In genomic region chr11:117935616-117936015, GRCm38 (mm10) we compare ENCODE assay signal across 9 mouse cellular contexts. TPM values are rescaled to one million over a fixed set of nuclear protein-coding genes. Genes with fewer than 3 reads are reported as not detected.
DNase-seq lines count a peak whose midpoint lies in the region; ATAC-seq lines count a peak whose summit lies in the region.
"Had no signal": no experiment of that assay in that cellular context is flagged by ENCODE, and none has a peak within 500 bp of the region (broad histone marks: within the 10 kb centered on the region; RNA-seq: fewer than 3 reads in every experiment).

No protein-coding gene starts in this region.

- H3K9me3 ChIP-seq in embryonic facial prominence, embryonic 11.5 days (replicated peaks; ENCODE audit: control insufficient read depth, low read length), result no peaks in the 10 kb centered on the region
- no peaks in the 10 kb centered on the region for H3K9me3 ChIP-seq in liver, embryonic 13.5 days (replicated peaks)
- H3K9me3 ChIP-seq in midbrain, embryonic 14.5 days (ENCODE audit: control insufficient read depth, low read length), result no peaks in the 10 kb centered on the region

- H3K27me3 ChIP-seq in embryonic facial prominence, embryonic 11.5 days (ENCODE audit: control insufficient read depth, insufficient read depth, low read length), result no peaks in the 10 kb centered on the region
- peaks cover 38% of the 10 kb centered on the region for H3K27me3 ChIP-seq in liver, embryonic 13.5 days
- H3K27me3 ChIP-seq in midbrain, embryonic 14.5 days (ENCODE audit: control insufficient read depth, insufficient read depth, low read length), result peaks cover 12% of the 10 kb centered on the region

- peak; percentile 65 for DNase-seq in 416B (ENCODE audit: low read depth)
- DNase-seq in embryonic facial prominence, embryonic 11.5 days (ENCODE audit: low spot score), result no peak
- peak; percentile 67 to 74 for DNase-seq in heart, postnatal 10 days
- no peak for DNase-seq in liver, embryonic 13.5 days
- no peak for DNase-seq in thymus, postnatal 25 days
- no peak for DNase-seq in midbrain, embryonic 14.5 days
- DNase-seq in c-Kit-positive CD71-positive TER-119-positive erythroid progenitor cells, embryonic 14.5 days (ENCODE audit: low spot score), result no peak
- DNase-seq in cerebellum, adult 18-20 months, result no peak

- intact Hi-C loops in heart, postnatal 10 days (cut with DNase I), result loop anchor here (1.0 kb wide), 1 partner anchor 23 kb away; no protein-coding TSS in a partner anchor

- H3K27ac ChIP-seq in embryonic facial prominence, embryonic 11.5 days (replicated peaks; ENCODE audit: low read depth, low read length), result no peak overlapping the region
- peak overlapping the region; percentile 2; the same call in 1 of the 2 replicates for H3K27ac ChIP-seq in liver, embryonic 13.5 days
- H3K27ac ChIP-seq in midbrain, embryonic 14.5 days (replicated peaks; ENCODE audit: low read depth, low read length), result no peak overlapping the region
- H3K27ac ChIP-seq: kidney, postnatal 0 days had no signal

- no peak for ATAC-seq in embryonic facial prominence, embryonic 11.5 days (replicated peaks; ENCODE audit: insufficient number of reproducible peaks, low FRiP score, low TSS enrichment, low read depth)
- no peak for ATAC-seq in liver, embryonic 13.5 days (ENCODE audit: low read depth)
- ATAC-seq in midbrain, embryonic 14.5 days (ENCODE audit: low FRiP score, low TSS enrichment), result no peak

- H3K9ac ChIP-seq in embryonic facial prominence, embryonic 11.5 days (replicated peaks; ENCODE audit: low read length), result peak overlapping the region; percentile 20; the same call in 1 of the 2 replicates
- no peak overlapping the region for H3K9ac ChIP-seq in liver, embryonic 13.5 days
- H3K9ac ChIP-seq in midbrain, embryonic 14.5 days (replicated peaks; ENCODE audit: low read length), result no peak overlapping the region

- H3K4me1 ChIP-seq in embryonic facial prominence, embryonic 11.5 days (ENCODE audit: control insufficient read depth, insufficient read depth, low read length), result peaks cover 17% of the 10 kb centered on the region
- H3K4me1 ChIP-seq in liver, embryonic 13.5 days (replicated peaks), result peaks cover 44% of the 10 kb centered on the region
- peaks cover 20% of the 10 kb centered on the region for H3K4me1 ChIP-seq in midbrain, embryonic 14.5 days (ENCODE audit: control insufficient read depth, insufficient read depth, low read length)

- H3K4me2 ChIP-seq in embryonic facial prominence, embryonic 11.5 days (ENCODE audit: low read depth, low read length), result no peak overlapping the region
- no peak overlapping the region for H3K4me2 ChIP-seq in liver, embryonic 13.5 days
- no peak overlapping the region for H3K4me2 ChIP-seq in midbrain, embryonic 14.5 days (ENCODE audit: low read length)

- WGBS in embryonic facial prominence, embryonic 11.5 days, result 57% methylated on average over 9 of the region's 9 CpGs
- 34% methylated on average over 9 of the region's 9 CpGs for WGBS in liver, embryonic 13.5 days (ENCODE audit: insufficient replicate concordance)
- 65% methylated on average over 9 of the region's 9 CpGs for WGBS in midbrain, embryonic 14.5 days

- H3K36me3 ChIP-seq in embryonic facial prominence, embryonic 11.5 days (replicated peaks; ENCODE audit: control insufficient read depth, insufficient read depth, low read depth, low read length), result no peaks in the 10 kb centered on the region
- H3K36me3 ChIP-seq in liver, embryonic 13.5 days, result no peaks in the 10 kb centered on the region
- no peaks in the 10 kb centered on the region for H3K36me3 ChIP-seq in midbrain, embryonic 14.5 days (ENCODE audit: control insufficient read depth, insufficient read depth, low read length)

- H3K4me3 ChIP-seq in embryonic facial prominence, embryonic 11.5 days (ENCODE audit: low read depth, low read length), result no peak overlapping the region
- H3K4me3 ChIP-seq in liver, embryonic 13.5 days (replicated peaks), result no peak overlapping the region
- no peak overlapping the region for H3K4me3 ChIP-seq in midbrain, embryonic 14.5 days (replicated peaks; ENCODE audit: low read depth, low read length)

RNA-seq across cellular contexts. Expression of gene Socs3, which starts 34.2 kb away (rescaled TPM):
- polyA plus RNA-seq in embryonic facial prominence, embryonic 11.5 days (2014; fragmentation: Nextera tagmentation; extraction: Ambion mirVana), result 8.4 and 9.8 TPM in 2 replicates
- 1 to 10 TPM; 3.7 to 5.8 TPM for total RNA-seq in heart, postnatal 10 days (2021)
- 6.7 and 6.9 TPM in 2 replicates for polyA plus RNA-seq in liver, embryonic 13.5 days (2015; fragmentation: Nextera tagmentation; extraction: Ambion mirVana)
- 4.3 and 7.2 TPM in 2 replicates for polyA plus RNA-seq in midbrain, embryonic 14.5 days (2014; fragmentation: Nextera tagmentation; extraction: Ambion mirVana)

RNA-seq across cellular contexts. Expression of gene Pgs1, which starts 50.5 kb away (rescaled TPM):
- 33.7 and 34.7 TPM in 2 replicates for polyA plus RNA-seq in embryonic facial prominence, embryonic 11.5 days (2014; fragmentation: Nextera tagmentation; extraction: Ambion mirVana)
- 10 to 100 TPM; 21.2 to 23.7 TPM for total RNA-seq in heart, postnatal 10 days (2021)
- 18.1 and 19.4 TPM in 2 replicates for polyA plus RNA-seq in liver, embryonic 13.5 days (2015; fragmentation: Nextera tagmentation; extraction: Ambion mirVana)
- 47.9 and 51.4 TPM in 2 replicates for polyA plus RNA-seq in midbrain, embryonic 14.5 days (2014; fragmentation: Nextera tagmentation; extraction: Ambion mirVana)

Comparison
In these comparisons a context has a peak if more than half of its experiments do, and no peak if none do; other contexts are left out.
1. DNase-seq: peak in 416B (single experiment) and heart, postnatal 10 days (2 of 2); none in embryonic facial prominence, embryonic 11.5 days (single experiment), liver, embryonic 13.5 days (single experiment), thymus, postnatal 25 days (single experiment), midbrain, embryonic 14.5 days (single experiment), c-Kit-positive CD71-positive TER-119-positive erythroid progenitor cells, embryonic 14.5 days (single experiment) and cerebellum, adult 18-20 months (0 of 2).